Mouse (Mus musculus) stomach, postnatal 0 days (tissue): ENCODE data around the gene Hsf4. TPM values are rescaled to one million over a fixed set of nuclear protein-coding genes. Genes with fewer than 3 reads are reported as not detected.

Experiments
- ATAC-seq: fragments of 200-750 bp; cut with Nextera tagmentation; 2 replicates; pipeline ENCODE4 v1.8.0; 2017; ENCODE audit not compliant: low FRiP score, low TSS enrichment
- DNase-seq: peaks from one replicate; pipeline ENCODE4 v3.0.0-alpha.2; 2016; ENCODE audit warnings: low spot score
- H3K27ac ChIP-seq: fragments of 300-500 bp; sonication (generic); replicated peaks from 2 replicates; pipeline ENCODE4 v1.5.1; 2014; ENCODE audit warnings: mild to moderate bottlenecking, control low read depth
- H3K27me3 ChIP-seq: fragments of 300-500 bp; sonication (generic); 2 replicates; pipeline ENCODE4 v1.6.1; 2014; ENCODE audit warnings: low read length; ENCODE audit not compliant: control insufficient read depth, insufficient read depth
- H3K36me3 ChIP-seq: fragments of 300-500 bp; sonication (generic); 2 replicates; pipeline ENCODE4 v1.6.1; 2014; ENCODE audit warnings: low read length, mixed read lengths; ENCODE audit not compliant: control insufficient read depth, insufficient read depth
- H3K4me1 ChIP-seq: fragments of 300-500 bp; sonication (generic); replicated peaks from 2 replicates; pipeline ENCODE4 v1.6.1; 2014; ENCODE audit warnings: antibody characterized with exemption; ENCODE audit not compliant: control insufficient read depth, insufficient read depth
- H3K4me2 ChIP-seq: fragments of 300-500 bp; sonication (generic); replicated peaks from 2 replicates; pipeline ENCODE4 v1.6.1; 2014; ENCODE audit warnings: low read depth, mild to moderate bottlenecking, control low read depth, moderate library complexity
- H3K4me3 ChIP-seq: fragments of 300-500 bp; sonication (generic); 2 replicates; pipeline ENCODE4 v1.5.1; 2014; ENCODE audit warnings: low read depth, low read length, control low read depth
- H3K9ac ChIP-seq: fragments of 300-500 bp; sonication (generic); 2 replicates; pipeline ENCODE4 v1.6.1; 2014; ENCODE audit warnings: mild to moderate bottlenecking, low read length, control low read depth, mixed read lengths
- H3K9me3 ChIP-seq: fragments of 300-500 bp; sonication (generic); 2 replicates; pipeline ENCODE4 v1.6.1; 2016; ENCODE audit warnings: low read length; ENCODE audit not compliant: control insufficient read depth
- CTCF ChIP-seq: IDR thresholded peaks from 2 replicates; pipeline ENCODE4 v1.5.1; 2016; ENCODE audit warnings: antibody characterized with exemption, low read depth, mild to moderate bottlenecking, moderate library complexity
- EP300 ChIP-seq: optimal IDR thresholded peaks from 2 replicates; pipeline ENCODE3; 2016; ENCODE audit warnings: antibody characterized with exemption
- WGBS: fragments of 180-500 bp; shearing (Covaris S2); extraction: QIAGEN DNeasy Blood & Tissue Kit; methylation state at CpG from one replicate; pipeline ENCODE4 v1.1.7; 2014; 5-methylcytosine and 5-hydroxymethylcytosine counted together
- microRNA counts: library from miRNA; unstranded; fragments of <30 nt; microRNA quantifications from one replicate; lab custom pipeline; 2015
- microRNA-seq: library from miRNA; unstranded; fragments of <30 nt; microRNA quantifications from one replicate; pipeline ENCODE4, GENCODE M21; 2016
- polyA plus RNA-seq: library from polyadenylated mRNA; unstranded; fragments of >200 nt; fragmentation: Nextera tagmentation; extraction: Ambion mirVana; gene quantifications from 2 replicates; pipeline ENCODE4 v1.2.1, GENCODE M21; 2015

The Hsf4 gene
- polyA plus RNA-seq, 1 experiment from 2014 or later: 0.34 TPM

DNA sequence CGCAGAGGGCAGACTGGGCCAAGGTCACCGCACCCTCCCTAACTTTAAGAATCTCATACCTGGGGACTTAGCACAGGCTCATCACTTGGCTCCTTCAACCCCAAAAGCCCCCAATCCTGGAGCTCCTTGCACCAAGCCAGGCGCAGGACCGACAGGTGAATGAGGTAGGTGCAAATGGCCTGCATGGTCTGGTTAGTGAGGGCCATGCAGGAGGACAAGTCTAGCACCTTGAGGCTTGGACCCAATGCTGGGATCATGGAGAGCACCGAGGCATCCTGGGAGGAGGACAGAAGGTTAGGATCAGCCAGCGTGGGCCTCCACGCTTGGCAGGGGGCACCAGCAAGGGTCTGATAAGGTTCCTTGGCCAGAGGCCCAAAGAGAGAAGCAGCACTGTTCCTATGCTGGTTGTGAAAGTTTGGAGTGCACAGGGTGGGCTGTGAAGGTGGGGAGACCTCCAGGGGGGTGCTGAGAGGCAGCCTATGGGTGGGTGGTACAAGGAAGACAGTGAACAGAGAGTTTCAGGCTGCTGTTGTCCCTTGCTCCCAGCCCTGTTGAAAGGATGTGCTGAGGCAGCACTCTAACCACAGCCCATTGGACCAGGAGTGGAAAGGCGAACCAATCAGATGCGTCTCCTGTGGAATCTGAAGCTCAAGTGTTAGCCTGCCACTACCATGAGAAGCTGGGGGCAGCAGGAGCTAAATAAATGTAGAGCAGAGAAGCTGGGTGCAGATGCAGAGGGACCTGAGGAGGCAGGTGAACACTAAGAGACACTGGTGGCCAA lies 44.2 kb downstream of the Hsf4 start:
- Histone ChIP-seq H3K9ac (no peak overlapping the region), H3K36me3 (peaks cover 13% of the 10 kb centered on the region), H3K9me3 (no peaks in the 10 kb centered on the region), H3K27ac (no peak overlapping the region), H3K27me3 (no peaks in the 10 kb centered on the region), H3K4me1 (no peaks in the 10 kb centered on the region), H3K4me2 (no peak overlapping the region), H3K4me3 (no peak overlapping the region)
- WGBS: 79% methylated on average over 9 of the region's 9 CpGs
- TF ChIP-seq EP300 (no peak), CTCF (no peak)
- no peak for ATAC-seq
- DNase-seq: no peak

DNA sequence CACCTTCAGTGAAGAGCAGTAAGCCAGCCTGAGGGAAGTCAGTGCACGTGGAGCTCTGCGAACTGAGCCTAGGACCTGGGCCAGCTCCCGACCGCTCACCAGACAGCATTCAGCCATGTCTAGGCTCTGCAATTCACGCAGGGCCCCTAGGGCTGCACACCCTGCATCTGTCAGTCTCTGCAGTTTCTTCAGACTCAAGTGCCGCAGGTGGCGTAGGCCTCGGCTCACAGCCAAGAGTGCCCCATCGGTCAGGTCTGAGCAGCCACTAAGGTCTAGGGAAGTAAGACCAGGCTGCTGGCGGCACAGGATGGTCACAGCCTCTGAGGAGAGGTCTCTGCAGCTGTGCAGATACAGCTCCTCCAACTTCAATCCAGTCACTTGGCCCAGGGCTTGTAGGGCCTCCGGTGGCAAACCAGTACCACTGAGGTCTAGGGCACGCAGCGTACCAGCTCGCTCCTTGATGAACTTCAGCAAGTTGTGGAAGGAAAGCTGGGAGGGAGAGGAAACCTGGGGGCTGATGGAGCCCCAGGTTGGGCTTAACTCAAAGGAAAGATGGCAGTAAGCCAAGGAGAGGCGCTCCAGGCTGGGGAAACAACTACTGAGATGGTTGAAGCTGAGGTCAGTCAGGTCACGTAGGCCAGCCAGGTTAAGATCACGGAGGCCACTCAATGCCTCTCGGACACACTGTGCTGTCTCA lies 45.6 kb downstream of the Hsf4 start:
- Histone ChIP-seq H3K27ac (no peak overlapping the region), H3K9ac (no peak overlapping the region), H3K4me3 (no peak overlapping the region), H3K4me2 (no peak overlapping the region), H3K36me3 (peaks cover 13% of the 10 kb centered on the region; the same call in 1 of the 2 replicates), H3K9me3 (no peaks in the 10 kb centered on the region), H3K4me1 (no peaks in the 10 kb centered on the region), H3K27me3 (no peaks in the 10 kb centered on the region)
- ATAC-seq: no peak
- no peak for DNase-seq
- 87% methylated on average over 18 of the region's 18 CpGs for WGBS
- TF ChIP-seq EP300: no peak
- no peak for TF ChIP-seq CTCF

DNA sequence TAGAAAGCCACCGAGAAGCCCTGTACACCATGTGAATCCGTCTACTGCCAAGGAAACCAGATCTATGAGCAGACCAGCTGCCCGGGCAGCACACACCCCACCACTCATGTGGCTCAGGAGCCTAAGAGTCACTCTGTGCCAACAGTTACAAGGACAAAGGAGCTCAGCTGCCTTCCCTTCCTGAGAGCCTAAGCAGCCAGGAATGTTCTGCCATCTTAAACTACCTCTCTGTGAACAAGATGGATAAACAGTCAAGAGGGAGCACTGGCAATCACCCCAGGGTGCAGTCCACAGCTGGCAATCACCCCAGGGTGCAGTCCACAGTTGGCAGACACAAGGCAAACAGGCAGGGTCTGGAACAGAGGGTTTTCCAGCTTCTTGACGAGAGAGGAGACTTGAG lies 48.3 kb downstream of the Hsf4 start:
- Histone ChIP-seq H3K9ac (no peak overlapping the region), H3K4me2 (no peak overlapping the region), H3K27me3 (no peaks in the 10 kb centered on the region), H3K4me1 (no peaks in the 10 kb centered on the region), H3K36me3 (peaks cover 12% of the 10 kb centered on the region; the same call in 1 of the 2 replicates), H3K4me3 (no peak overlapping the region), H3K27ac (no peak overlapping the region), H3K9me3 (no peaks in the 10 kb centered on the region)
- DNase-seq (peak; percentile 13), ATAC-seq (no peak; the same call in 1 of the 2 replicates)
- TF ChIP-seq EP300: no peak
- no peak for TF ChIP-seq CTCF
- 82% methylated on average over 4 of the region's 4 CpGs for WGBS

DNA sequence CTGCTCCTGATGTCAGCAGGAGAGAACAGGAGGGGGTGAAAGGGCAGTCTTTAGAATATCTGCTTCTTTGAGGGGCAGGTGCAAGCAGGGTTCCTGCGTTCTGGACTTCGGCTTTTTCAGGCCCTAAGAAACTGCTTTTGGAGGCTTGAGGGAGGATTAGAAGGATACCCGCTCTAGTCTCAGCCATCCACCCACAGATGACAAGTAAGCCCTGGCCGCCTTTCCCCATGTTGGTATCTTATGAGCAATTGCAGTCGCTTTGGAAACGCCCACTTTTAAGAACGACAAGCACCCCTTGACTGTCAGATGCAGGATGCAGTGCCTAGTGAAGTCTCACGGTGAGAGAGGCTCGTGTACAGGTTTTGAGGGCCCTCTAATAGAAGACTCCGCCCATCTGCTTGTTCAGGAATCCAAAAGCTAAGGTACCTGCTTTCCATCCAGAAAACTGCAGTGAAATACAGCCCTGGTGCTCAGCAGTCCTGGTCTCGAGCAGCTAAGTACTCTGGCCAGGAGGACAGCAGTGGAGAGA lies 49.1 kb downstream of the Hsf4 start:
- Histone ChIP-seq H3K36me3 (peaks cover 11% of the 10 kb centered on the region; the same call in 1 of the 2 replicates), H3K9me3 (no peaks in the 10 kb centered on the region), H3K27me3 (no peaks in the 10 kb centered on the region), H3K9ac (no peak overlapping the region), H3K4me2 (no peak overlapping the region), H3K4me1 (no peaks in the 10 kb centered on the region), H3K27ac (no peak overlapping the region), H3K4me3 (no peak overlapping the region)
- TF ChIP-seq CTCF: no peak
- TF ChIP-seq EP300: no peak
- 78% methylated on average over 11 of the region's 11 CpGs for WGBS
- ATAC-seq: no peak
- DNase-seq: peak; percentile 10

DNA sequence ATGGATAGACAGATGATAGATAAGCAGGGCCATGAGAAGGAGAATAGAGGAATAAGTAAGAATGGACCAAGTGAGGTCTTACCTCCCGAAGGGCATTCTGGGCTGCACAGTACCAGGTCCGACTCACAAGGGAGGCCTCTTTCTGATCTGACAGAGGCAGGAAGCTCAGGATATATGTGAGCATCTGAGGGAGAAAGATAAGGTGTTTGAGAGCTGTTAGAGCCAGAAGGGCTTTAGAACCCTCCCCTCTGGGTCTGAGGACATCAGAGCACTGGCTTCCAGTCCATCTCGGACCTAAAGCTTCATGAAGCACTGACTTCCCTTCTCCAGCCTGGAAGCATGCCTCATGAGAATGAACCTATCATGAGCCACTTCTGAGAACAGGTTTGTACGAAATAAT lies 53.6 kb downstream of the Hsf4 start:
- Histone ChIP-seq H3K4me1 (peaks cover 12% of the 10 kb centered on the region), H3K4me3 (no peak overlapping the region), H3K36me3 (peaks cover 6% of the 10 kb centered on the region), H3K9me3 (no peaks in the 10 kb centered on the region), H3K4me2 (no peak overlapping the region), H3K9ac (no peak overlapping the region), H3K27ac (no peak overlapping the region), H3K27me3 (no peaks in the 10 kb centered on the region)
- TF ChIP-seq EP300 (no peak), CTCF (no peak)
- no peak for ATAC-seq
- 88% methylated on average over 4 of the region's 4 CpGs for WGBS
- no peak for DNase-seq

MicroRNAs within 50 kb of the gene (microRNA counts, 519-probe panel; counts per million panel counts)
- microRNA mmu-miR-328 (lab: Ali Mortazavi, UCI): 1,498 counts per million, percentile 1 among the panel's probes with 10 or more counts

Small RNA genes lying within 50 kb of the gene (microRNA-seq; reads per million reads assigned to microRNA genes)
- gene Gm27320 (not detected), gene Mir328 (232 reads per million, percentile 56 among the genes with 10 or more reads in this experiment)

Other genes starting within 250 kb of the Hsf4 start
- 0.96 and 1.3 TPM in 2 replicates for gene Ces3a, start 221.2 kb upstream of the Hsf4 start, polyA plus RNA-seq
- not detected in 2 replicates for gene Ces3b, start 186.0 kb upstream of the Hsf4 start, polyA plus RNA-seq
- gene Ces4a, start 138.0 kb upstream of the Hsf4 start, polyA plus RNA-seq: not detected in 2 replicates
- gene Cbfb, start 99.1 kb upstream of the Hsf4 start, polyA plus RNA-seq: 31.4 and 33.5 TPM in 2 replicates
- gene D230025D16Rik, start 44.7 kb upstream of the Hsf4 start, polyA plus RNA-seq: 19.1 and 21.5 TPM in 2 replicates
- 14.7 and 15.4 TPM in 2 replicates for gene B3gnt9, start 14.6 kb upstream of the Hsf4 start, polyA plus RNA-seq
- 28.6 and 30.5 TPM in 2 replicates for gene Tradd, start 5.2 kb upstream of the Hsf4 start, polyA plus RNA-seq
- gene Fbxl8, start 5.2 kb upstream of the Hsf4 start, polyA plus RNA-seq: 3.5 and 3.7 TPM in 2 replicates
- 1.2 and 1.4 TPM in 2 replicates for gene Nol3, start 6.3 kb downstream of the Hsf4 start, polyA plus RNA-seq
- 1.9 and 3.0 TPM in 2 replicates for gene 4931428F04Rik, start 20.1 kb downstream of the Hsf4 start, polyA plus RNA-seq
- gene Exoc3l, start 26.3 kb downstream of the Hsf4 start, polyA plus RNA-seq: 3.4 and 3.7 TPM in 2 replicates
- 31.0 and 38.5 TPM in 2 replicates for gene E2f4, start 27.9 kb downstream of the Hsf4 start, polyA plus RNA-seq
- 17.1 and 19.9 TPM in 2 replicates for gene Elmo3, start 35.8 kb downstream of the Hsf4 start, polyA plus RNA-seq
- 2.7 and 2.8 TPM in 2 replicates for gene Lrrc29, start 56.5 kb downstream of the Hsf4 start, polyA plus RNA-seq
- gene Tmem208, start 56.6 kb downstream of the Hsf4 start, polyA plus RNA-seq: 105 and 111 TPM in 2 replicates
- 0.63 and 0.93 TPM in 2 replicates for gene Fhod1, start 78.2 kb downstream of the Hsf4 start, polyA plus RNA-seq
- 0.29 and 0.40 TPM in 2 replicates for gene Slc9a5, start 79.0 kb downstream of the Hsf4 start, polyA plus RNA-seq
- 0.05 and 0.10 TPM in 2 replicates for gene Plekhg4, start 103.5 kb downstream of the Hsf4 start, polyA plus RNA-seq
- not detected in 2 replicates for gene Kctd19, start 143.7 kb downstream of the Hsf4 start, polyA plus RNA-seq
- 0.08 and 0.19 TPM in 2 replicates for gene Lrrc36, start 143.8 kb downstream of the Hsf4 start, polyA plus RNA-seq
- gene Tppp3, start 201.7 kb downstream of the Hsf4 start, polyA plus RNA-seq: 89.9 and 99.8 TPM in 2 replicates
- gene Zdhhc1, start 227.1 kb downstream of the Hsf4 start, polyA plus RNA-seq: 15.6 and 17.2 TPM in 2 replicates
- gene Hsd11b2, start 249.0 kb downstream of the Hsf4 start, polyA plus RNA-seq: 2.5 and 2.8 TPM in 2 replicates